Mouse (Mus musculus): Measurements from ENCODE around the gene Parp16. TPM values are rescaled to one million over a fixed set of nuclear protein-coding genes. Genes with fewer than 3 reads are reported as not detected.
"Not testable (repeated sequence)": the region's sequence is repeated elsewhere in the genome, so short reads cannot be mapped to it uniquely, and the experiment has no call there.

Parp16 gene
- polyA plus RNA-seq, 1 experiment, result not detected

- 80% methylated on average over 7 of the region's 7 CpGs for WGBS
- H3K4me3 ChIP-seq (ENCODE audit: insufficient read depth, low read depth, low read length), result no peak overlapping the region
- no peak overlapping the region for H3K27ac ChIP-seq (ENCODE audit: insufficient read depth, low read depth, low read length)
- H3K4me1 ChIP-seq (ENCODE audit: control insufficient read depth, insufficient read depth, low read length), result no peaks in the 10 kb centered on the region
- TF ChIP-seq CTCF (IDR thresholded peaks at IDR 0.05; ENCODE audit: insufficient read depth, low read depth, low read length) (no peak), POLR2A (IDR thresholded peaks at IDR 0.05; ENCODE audit: insufficient read depth, low read depth, low read length) (no peak)
Observed at GRCm38 (mm10) chr9:65259366-65259765, 64.2 kb downstream of the Parp16 start.

- H3K27ac ChIP-seq (ENCODE audit: insufficient read depth, low read depth, low read length), result no peak overlapping the region
Observed at GRCm38 (mm10) chr9:65261591-65262230, 66.6 kb downstream of the Parp16 start.

GRCm38 (mm10) chr9:65262641-65263120 lies 67.5 kb downstream of the Parp16 start:
- TF ChIP-seq CTCF (IDR thresholded peaks at IDR 0.05; ENCODE audit: insufficient read depth, low read depth, low read length), result no peak
- no peak for TF ChIP-seq POLR2A (IDR thresholded peaks at IDR 0.05; ENCODE audit: insufficient read depth, low read depth, low read length)
- Histone ChIP-seq H3K27ac (ENCODE audit: insufficient read depth, low read depth, low read length) (no peak overlapping the region), H3K4me1 (ENCODE audit: control insufficient read depth, insufficient read depth, low read length) (peaks cover 7% of the 10 kb centered on the region), H3K4me3 (ENCODE audit: insufficient read depth, low read depth, low read length) (no peak overlapping the region)
- WGBS, result 87% methylated on average over 3 of the region's 3 CpGs

More at GRCm38 (mm10) chr9:65261591-65262230, 66.6 kb downstream of the Parp16 start:
- Histone ChIP-seq H3K4me1 (ENCODE audit: control insufficient read depth, insufficient read depth, low read length) (0 out of 2 replicates have a peak, but pooled peaks cover 4% of the 10 kb centered on the region), H3K4me3 (ENCODE audit: insufficient read depth, low read depth, low read length) (no peak overlapping the region)
- TF ChIP-seq POLR2A (IDR thresholded peaks at IDR 0.05; ENCODE audit: insufficient read depth, low read depth, low read length), result no peak
- WGBS, result 94% methylated on average over 2 of the region's 2 CpGs

- Histone ChIP-seq H3K4me1 (ENCODE audit: control insufficient read depth, insufficient read depth, low read length) (peaks cover 12% of the 10 kb centered on the region), H3K4me3 (ENCODE audit: insufficient read depth, low read depth, low read length) (no peak within 1 kb of the TSS)
- TF ChIP-seq POLR2A (IDR thresholded peaks at IDR 0.05; ENCODE audit: insufficient read depth, low read depth, low read length) (no peak), CTCF (IDR thresholded peaks at IDR 0.05; ENCODE audit: insufficient read depth, low read depth, low read length) (no peak)
Observed at GRCm38 (mm10) chr9:65264959-65265358, 69.8 kb downstream of the Parp16 start, which contains the start of gene Cilp. Gene Cilp, plus strand, starts transcription at chr9:65265180.

GRCm38 (mm10) chr9:65267742-65268515 lies 72.8 kb downstream of the Parp16 start:
- Histone ChIP-seq H3K4me3 (ENCODE audit: insufficient read depth, low read depth, low read length) (no peak overlapping the region), H3K27ac (ENCODE audit: insufficient read depth, low read depth, low read length) (peak overlapping the region; percentile 41; the same call in 1 of the 2 replicates), H3K4me1 (ENCODE audit: control insufficient read depth, insufficient read depth, low read length) (peaks cover 12% of the 10 kb centered on the region)
- no peak for TF ChIP-seq CTCF (IDR thresholded peaks at IDR 0.05; ENCODE audit: insufficient read depth, low read depth, low read length)
- no peak for TF ChIP-seq POLR2A (IDR thresholded peaks at IDR 0.05; ENCODE audit: insufficient read depth, low read depth, low read length)
- WGBS, result 32% methylated on average over 7 of the region's 7 CpGs

More at GRCm38 (mm10) chr9:65264959-65265358, 69.8 kb downstream of the Parp16 start, which contains the start of gene Cilp:
- 57% methylated on average over 5 of the region's 5 CpGs for WGBS
- H3K27ac ChIP-seq (ENCODE audit: insufficient read depth, low read depth, low read length), result no peak within 1 kb of the TSS

GRCm38 (mm10) chr9:65273048-65273809 lies 78.1 kb downstream of the Parp16 start:
- Histone ChIP-seq H3K4me1 (ENCODE audit: control insufficient read depth, insufficient read depth, low read length) (no peaks in the 10 kb centered on the region), H3K27ac (ENCODE audit: insufficient read depth, low read depth, low read length) (no peak overlapping the region), H3K4me3 (ENCODE audit: insufficient read depth, low read depth, low read length) (no peak overlapping the region)
- 94% methylated on average over 13 of the region's 13 CpGs for WGBS
- no peak for TF ChIP-seq CTCF (IDR thresholded peaks at IDR 0.05; ENCODE audit: insufficient read depth, low read depth, low read length)
- no peak for TF ChIP-seq POLR2A (IDR thresholded peaks at IDR 0.05; ENCODE audit: insufficient read depth, low read depth, low read length)

GRCm38 (mm10) chr9:65273873-65274272 lies 78.7 kb downstream of the Parp16 start:
- TF ChIP-seq CTCF (IDR thresholded peaks at IDR 0.05; ENCODE audit: insufficient read depth, low read depth, low read length) (no peak), POLR2A (IDR thresholded peaks at IDR 0.05; ENCODE audit: insufficient read depth, low read depth, low read length) (no peak)
- no peak overlapping the region for H3K4me3 ChIP-seq (ENCODE audit: insufficient read depth, low read depth, low read length)
- no peak overlapping the region for H3K27ac ChIP-seq (ENCODE audit: insufficient read depth, low read depth, low read length)
- WGBS, result 68% methylated on average over 4 of the region's 4 CpGs
- H3K4me1 ChIP-seq (ENCODE audit: control insufficient read depth, insufficient read depth, low read length), result no peaks in the 10 kb centered on the region

GRCm38 (mm10) chr9:65274851-65275250 lies 79.7 kb downstream of the Parp16 start:
- H3K27ac ChIP-seq (ENCODE audit: insufficient read depth, low read depth, low read length); H3K4me1 ChIP-seq (ENCODE audit: control insufficient read depth, insufficient read depth, low read length); H3K4me3 ChIP-seq (ENCODE audit: insufficient read depth, low read depth, low read length): not testable (repeated sequence)
- 75% methylated on average over 3 of the region's 3 CpGs for WGBS

All from olfactory bulb, adult 2 months (tissue).